Mouse (Mus musculus) cerebellum, postnatal 25 days (tissue): ENCODE measurements at regions not wholly inside any gene's neighbourhood (a gene's known extent, or its start where the extent isn't known, plus 50 kb on each side); places are given as distances from the start of the nearest gene placed in this dataset.

Source experiments
- DNase-seq, 2 experiments: peaks; one replicate each; pipeline ENCODE4 v3.0.0; 2021; ENCODE audit warnings: mixed read lengths in 2 of 2

DNA sequence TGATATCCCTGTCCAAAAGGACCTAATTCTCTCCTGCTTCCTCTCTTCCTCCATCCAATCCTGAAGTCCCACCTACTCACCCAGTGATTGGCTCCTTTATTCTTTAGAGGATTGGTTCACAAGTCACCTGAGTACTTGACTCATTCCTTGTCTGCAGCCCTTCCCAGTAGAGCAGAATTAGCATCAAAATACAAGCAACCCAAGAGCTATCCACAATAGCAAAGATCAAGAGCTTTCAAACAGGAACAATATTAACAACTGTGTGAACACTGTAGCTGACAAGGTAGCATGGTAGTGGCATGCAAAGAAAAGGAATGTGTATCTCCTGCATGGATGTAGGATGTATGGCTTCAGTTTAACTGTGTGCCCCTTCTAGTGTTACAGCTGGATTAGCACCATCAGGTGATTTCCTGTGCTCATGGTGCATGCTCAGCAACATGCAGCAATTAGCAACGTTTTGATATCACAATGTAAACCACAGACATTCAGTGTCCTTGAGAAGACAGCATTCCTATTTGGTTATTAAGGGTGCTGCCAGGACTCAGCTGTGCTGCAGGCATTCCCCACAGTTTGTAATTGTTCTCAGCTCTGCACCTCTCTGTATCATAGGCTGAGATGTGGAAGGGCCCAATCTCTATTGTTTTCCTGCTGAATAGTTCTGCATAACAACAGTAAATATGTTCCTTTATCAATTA is 437.2 kb downstream of the Ptprc start:
- no peak for DNase-seq

DNA sequence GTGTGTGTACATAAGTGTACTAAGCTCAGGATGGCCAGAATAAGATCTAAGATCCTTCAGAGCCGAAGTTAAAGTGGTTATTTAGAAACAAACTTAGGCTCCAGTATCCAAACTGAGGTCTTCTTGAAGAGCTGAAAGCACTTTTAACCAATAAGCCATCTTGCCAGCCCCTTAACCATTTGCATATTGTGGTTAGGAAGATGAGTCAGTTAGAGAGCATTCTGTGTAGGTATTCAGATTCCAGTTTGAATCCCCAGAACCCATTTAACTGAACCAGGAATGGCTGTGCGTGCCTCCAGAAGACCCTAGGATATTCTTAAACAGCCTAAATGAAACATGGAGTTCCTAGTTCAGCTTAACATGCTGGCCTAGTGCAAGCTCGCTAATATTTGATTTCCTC is 471.6 kb downstream of the Ptprc start:
- DNase-seq = no peak

DNA sequence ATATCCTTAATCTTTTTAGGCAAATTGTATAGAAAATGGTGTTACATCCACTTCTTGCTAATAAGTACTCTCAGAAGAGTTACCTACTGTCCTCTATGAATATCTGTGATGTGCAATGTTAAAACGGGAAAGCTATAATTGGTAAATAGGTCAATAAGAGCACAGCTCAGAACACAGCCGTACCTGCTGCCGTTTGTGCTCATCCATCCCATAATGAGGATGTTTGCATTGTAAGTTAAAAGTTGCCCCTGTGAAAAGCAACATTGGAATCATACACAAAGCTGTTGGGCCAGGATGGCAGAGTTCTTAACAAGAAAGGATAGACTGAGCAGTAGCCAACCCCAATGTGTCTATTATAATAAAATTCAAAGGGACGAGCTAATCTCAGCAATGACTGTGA is 476.6 kb downstream of the Ptprc start:
- DNase-seq = peak in 1 of 2 experiments; percentile 25

DNA sequence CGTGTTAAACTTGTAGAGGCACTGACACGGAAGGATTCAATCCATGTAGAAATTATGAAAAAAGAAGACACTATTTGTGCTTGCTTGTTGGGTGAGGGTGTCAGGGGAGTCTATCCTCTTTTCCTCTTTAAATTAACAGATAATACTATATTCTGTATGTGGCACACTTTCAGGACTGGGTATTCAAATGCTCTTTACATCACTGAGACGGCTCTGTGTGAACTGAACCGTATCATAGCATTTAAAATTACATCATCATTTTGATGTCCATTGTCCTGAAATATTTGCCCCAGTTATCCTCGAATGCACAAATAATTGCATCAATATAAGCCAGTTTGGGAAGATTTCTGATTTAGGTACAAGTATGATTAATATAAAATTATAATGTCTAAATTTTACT is 478.2 kb downstream of the Ptprc start:
- no peak for DNase-seq

DNA sequence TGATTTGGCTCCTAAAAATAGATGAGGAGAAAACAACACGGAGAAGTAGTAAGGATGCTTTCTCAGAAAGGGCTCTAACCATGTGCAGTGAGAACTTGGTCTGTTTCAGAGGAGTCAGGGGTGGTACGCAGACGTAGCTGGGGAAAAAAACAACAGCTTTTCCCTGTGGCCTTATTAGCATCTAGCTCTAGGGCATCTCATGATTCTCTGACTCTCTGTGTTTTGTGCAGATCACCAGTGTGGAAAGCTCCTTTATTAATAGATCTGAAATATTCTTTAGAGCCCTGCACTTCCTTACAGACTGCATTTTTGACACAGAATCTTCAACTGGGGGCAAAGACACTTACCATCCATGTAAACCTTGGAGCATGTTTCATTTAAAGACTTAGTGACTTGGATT is 478.7 kb downstream of the Ptprc start:
- no peak for DNase-seq

DNA sequence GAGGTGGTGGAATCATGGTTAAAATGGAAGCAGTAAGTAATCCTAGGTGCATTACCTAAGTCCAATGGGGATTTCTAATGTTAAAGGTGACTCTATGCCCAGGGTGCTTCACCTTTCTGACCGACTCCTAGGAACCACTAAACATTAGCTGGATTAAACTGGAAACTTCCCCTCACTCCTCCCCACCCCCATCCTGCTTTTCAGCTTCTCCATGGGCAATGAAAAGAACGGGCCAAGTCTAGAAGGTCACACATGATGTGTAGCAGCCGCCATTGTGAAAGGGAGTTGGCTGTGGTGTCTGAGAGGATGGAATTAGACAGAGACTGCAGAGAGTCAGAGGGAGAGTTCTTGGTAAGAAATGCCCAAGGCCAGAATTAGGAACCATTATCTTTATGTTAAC is 479.8 kb downstream of the Ptprc start:
- no peak for DNase-seq

DNA sequence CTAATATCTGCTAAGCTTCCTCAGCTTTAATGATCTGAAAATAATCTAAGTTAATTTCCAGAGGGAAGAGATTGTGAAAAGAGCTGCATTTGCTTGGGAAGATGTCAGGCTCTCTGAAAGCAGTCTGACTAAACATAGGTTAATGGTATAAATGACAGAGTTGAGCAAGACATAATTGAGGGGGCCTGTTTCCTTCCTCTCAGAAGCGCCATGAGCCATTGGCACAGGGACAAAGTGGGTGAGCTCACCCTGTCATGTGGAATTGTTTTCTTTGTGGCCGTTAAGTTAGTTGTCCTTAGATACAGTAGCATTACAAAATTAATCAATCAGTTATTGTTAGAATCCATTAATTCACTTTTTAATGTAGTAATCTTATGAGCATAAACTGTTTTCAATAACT is 483.0 kb downstream of the Ptprc start:
- DNase-seq = no peak

DNA sequence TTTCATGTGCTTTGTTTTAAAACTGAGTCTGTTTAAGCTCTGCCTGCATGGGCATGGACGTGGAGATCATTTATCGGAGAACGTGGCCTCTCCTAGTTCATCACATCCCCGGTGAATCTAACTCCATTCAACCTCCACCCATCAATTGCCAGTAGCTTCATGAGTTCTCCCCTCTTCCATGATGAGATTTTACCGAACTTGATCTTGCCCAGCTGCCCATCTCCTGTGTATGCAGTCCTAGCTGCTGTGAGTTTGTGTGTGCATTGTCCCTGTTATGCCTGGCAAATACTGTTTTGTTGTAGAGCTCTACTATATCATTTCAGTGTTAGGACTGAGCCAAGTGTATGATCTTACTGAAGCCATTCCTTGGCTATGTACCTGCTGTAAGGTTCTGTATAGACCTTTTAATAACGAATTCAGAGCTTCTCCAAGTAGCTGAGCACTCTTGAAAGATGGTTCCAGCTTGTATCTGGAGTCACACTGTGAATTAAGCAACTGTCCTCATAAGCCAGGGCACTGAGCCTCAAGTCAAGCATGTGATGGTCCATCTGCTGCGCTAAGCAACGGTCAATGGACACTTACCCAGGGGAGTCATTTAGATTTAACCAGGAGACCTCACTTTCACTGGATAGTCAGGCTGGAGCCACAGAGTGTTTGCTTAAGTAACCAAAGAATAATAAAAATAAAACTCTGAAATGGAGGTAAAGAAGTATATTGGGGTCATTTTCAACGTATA is 484.5 kb downstream of the Ptprc start:
- DNase-seq = peak; percentile 79 to 83

DNA sequence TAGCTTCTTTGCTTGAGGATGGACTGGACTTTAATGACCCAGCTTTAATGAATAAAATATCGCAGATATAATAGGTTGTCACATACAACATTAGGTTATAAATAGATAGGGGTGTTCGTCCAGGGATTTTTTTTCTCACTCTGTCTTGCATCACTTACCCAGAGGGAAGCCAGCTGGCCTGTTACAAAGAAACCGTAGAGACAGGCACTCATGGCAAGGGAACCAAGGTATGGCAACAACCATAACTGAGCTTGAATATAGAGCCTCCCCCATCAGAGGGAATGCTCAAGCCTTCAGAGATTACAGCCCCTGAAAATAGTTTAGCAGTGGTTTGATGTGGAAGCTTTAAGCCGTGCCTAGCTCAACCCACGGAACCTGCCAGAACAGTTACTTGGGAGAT is 504.9 kb downstream of the Ptprc start:
- DNase-seq = peak in 1 of 2 experiments; percentile 40

DNA sequence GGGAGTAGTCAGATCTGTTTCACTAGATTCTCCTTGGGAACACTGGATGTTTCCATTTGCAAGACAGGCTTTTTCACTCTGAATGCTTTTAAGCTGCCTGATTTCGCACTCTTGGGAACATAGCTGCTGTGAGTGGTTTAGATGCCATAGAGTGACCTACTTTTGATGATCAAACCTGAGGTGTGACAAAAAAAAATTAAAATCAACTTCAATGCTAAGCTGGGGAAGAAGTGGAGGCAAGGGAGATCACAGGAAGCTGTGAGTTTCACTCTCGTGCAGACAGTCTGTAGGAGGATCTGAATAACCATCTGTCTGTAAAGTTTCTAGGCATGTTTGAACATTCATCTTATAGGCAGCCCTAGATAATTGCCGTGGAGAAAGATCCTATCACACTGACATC is 505.7 kb downstream of the Ptprc start:
- DNase-seq = no peak

DNA sequence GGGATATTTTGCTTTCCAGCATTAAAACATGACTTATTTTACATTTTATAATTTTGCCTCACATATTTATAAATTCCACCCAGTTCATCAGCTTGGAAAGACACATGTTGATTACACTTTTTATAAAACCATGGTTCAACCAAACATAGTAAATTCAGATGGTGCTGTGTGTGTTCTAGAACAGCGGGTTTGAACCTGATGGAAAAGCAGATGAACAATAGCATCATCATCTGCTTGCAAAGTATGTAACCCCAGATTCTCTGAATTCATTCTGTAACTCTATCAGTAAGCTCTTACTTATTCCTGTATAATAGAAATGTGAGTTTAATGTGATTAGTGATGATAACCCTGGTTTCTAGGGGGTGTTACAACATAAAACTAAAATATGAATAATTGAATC is 517.4 kb downstream of the Ptprc start:
- no peak for DNase-seq

DNA sequence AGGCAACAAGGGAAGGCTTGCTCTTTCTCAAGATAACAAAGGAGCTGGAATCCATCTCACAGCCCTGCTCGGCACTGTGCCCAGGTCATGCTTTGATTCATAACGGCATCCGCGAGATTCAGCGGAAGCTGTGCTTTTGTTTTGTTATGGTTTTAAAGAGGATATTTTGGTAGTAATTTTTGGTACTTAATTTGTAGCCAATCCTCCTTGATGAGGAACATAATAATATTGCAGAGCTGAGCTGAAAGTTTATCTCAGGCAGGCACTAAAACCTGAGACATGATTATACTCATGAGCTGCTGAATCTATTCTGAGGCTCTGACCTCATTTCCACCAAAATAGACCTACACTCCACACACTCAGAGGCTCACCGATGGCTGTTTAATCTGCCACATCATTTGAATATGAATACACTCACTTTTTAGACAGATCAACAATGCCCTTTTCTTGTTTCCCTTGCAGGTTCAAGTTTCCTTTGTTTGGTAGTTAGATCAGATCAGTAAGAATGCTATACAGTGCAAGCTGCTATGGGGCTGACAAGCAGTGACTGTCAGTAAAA is 518.5 kb downstream of the Ptprc start:
- DNase-seq = peak; percentile 86 to 94

DNA sequence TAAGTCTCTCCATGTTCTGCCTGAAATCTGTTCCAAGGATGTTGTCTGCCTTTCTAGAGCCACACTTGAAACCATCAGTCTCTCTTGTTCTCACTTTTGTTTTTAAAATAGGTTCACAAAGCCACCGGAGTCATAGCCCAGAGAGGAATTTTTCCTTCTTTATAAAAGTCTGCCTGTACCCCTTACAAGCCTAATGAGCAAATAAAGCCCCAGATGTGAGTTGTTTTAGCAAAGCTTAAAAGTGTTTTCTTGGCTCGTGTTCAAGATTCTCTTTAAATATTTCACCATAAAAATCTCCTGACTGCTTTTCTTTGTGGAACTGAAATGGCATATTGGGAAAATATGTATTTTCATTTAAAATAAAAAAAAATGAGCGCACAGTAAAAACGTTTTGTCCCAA is 521.3 kb downstream of the Ptprc start:
- no peak for DNase-seq

DNA sequence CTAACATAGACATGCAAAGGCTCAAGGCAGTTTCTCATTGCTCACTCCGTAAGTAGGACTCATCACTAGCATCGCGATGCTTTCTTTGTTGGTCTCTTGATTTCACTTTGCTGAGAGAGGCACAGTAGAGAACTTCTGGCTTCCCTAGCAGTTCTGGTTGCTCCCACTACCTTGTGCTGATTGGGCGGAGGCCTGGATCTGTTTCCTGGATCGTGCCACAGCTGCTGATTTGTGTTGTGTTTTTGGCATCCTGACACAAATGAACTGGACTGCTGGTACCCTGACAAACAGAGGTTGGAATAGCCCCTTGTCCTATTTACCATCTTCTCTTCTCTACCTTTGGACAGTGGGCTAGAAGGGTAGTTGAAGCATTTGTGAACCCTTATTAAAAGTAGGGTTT is 522.0 kb downstream of the Ptprc start:
- no peak for DNase-seq

DNA sequence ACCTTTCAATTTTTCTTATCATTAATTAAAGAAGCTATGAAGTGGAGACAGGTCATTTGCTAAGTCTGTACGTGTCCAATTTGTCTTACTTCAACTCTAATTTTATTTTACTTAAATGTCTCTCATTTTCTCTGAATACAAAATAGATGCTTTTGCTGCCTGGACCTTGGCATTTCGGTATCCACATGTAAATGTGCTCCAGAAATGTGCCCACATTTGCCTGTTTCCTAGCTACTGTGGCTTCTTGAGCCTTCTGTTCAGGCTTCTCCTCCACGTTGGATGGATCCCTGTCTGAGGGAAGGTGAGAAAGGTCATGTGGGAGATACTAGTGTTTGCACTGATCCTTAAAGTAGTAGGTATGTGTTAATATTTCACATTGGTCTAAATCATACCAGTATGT is 524.9 kb downstream of the Ptprc start:
- no peak for DNase-seq

DNA sequence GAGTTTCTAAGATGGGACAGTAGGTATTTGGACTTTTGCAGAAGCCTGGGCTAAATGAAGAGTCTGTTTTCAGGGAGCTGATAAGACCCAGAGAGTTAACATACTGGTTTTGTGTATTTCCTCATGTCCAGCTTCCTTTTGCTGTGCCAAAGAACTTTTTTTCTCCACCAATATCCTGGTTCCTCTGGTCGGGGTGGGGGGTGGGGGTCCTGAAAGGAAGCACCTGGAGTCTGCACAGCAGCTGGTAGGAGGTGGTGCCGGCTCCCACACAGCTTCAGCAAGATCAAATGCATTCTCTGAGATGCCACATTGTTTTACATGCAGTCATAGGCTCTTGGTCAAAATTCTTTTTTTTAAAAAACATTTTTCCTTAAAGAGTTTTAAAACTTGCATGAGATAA is 525.4 kb downstream of the Ptprc start:
- DNase-seq = no peak

DNA sequence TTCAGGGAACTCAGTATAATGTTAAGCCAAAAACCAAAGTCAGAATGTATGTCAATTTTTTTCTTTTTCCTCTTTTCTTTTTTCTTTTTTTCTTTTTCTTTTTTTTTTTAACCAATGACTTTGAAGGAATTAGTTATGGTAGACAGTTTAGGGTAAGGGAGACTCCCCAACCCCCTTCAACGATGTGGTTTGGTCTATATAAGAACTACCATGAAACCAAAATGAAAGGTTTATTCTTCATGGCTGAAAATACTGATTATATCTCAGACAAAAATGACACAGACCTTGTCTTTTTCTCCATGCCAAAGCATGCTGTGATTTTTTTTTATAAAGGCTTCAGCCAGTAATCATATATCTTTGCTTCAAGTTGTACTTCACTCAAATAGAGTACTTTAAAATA is 526.7 kb downstream of the Ptprc start:
- DNase-seq = no peak

DNA sequence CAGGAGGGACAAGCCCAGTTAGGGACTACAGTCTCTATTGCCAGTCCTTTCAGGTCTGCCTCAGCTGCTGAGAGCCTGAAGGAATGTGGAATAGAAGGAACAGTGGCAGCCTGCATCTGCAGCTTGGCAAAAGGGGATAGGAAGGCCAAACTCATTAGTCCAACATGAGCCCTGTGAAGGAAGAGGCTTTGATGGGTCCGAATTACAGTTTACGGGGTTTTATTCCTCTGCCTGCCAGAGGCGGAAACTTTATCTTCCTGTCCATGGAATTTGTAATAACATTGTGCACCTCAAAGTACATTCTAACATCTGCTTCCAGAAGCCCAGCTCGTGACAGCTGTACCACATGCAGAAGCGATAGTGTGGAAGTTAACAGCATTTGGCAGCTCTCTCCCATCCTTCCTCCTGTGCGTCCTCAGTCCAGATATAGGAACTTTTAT is 530.9 kb downstream of the Ptprc start:
- no peak for DNase-seq

DNA sequence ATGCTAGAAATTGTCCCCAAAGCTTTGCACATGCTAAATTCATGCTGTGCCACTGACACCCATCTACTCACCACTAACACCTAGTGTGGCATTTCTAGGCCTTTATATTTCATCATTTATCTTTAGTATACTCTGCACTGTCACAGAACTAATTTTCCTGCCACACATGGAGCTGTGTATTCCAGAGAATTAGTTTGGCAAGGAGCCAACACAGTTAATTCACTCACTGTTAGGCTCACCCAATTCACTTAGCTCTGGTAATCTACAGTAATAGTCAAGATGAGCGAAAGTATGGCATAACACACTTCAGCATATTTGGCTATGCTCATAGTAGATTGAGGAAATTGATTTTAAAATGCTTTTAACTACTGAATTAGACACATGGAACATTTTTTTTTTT is 532.0 kb downstream of the Ptprc start:
- no peak for DNase-seq

DNA sequence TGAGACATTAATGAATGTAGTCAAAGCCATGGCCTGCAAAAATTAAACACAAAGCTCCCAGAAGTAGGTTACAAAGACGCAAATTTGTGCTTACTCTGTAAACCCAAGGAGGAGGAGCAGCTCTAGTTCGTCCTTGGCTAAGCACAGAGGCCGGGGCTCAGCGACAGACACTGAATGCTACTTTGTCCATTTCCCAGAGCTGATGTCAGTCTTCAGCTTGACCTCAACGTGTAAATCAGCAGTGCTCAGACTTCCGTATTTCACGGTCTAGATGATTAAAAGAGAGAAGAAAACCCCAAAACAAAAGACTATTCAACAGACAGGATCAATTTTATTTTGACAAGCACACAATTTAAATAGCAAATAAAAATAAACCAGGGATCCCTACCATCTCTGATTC is 534.7 kb downstream of the Ptprc start:
- no peak for DNase-seq

DNA sequence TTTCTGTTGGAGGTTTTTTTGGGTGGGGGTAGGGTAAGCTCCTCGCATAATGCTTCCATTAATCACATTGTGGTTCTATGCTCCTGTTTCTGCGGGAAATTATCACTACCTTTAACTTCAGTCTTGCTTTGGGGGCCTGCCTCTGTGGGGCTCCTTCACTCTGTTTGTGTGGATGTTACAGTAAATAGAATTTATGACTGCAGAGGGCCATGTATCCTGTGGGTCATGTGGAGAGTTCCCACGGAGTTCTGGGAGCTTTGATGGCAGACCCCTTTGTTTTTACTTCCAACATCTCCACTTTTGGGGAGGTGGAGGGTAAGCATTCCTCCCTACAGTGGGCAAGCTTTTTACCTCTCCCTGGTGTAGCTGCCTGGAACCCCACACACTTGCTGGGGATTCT is 538.6 kb downstream of the Ptprc start:
- DNase-seq = no peak

DNA sequence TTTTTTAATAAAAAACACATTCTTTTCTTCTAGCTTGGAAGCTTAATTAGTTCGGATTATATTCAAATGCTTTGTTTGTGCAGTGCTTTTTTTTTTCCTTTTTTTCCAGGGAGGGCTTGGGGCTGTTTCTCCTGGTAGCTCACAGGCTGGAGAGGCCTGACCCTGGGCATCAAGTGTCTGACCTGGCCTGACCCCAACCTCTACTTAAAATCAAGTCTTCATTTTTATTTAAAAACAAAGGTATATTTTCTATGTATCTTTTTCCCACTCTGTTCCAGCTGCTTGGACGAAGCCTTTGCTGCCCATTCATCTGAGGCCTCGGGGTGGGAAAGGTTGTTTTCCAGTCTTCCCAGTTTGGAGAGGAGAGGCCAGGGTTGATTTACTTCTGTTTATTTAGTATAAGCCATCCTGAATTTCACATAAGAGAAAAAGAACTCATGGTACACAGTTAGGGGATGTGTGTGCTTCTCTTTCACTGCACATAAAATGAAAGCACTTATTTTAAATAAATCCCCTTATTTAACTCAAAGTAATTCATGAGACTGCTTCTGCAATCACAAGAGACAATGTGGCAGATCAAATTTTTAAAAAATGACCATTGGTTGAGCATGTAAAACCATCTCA is 539.1 kb downstream of the Ptprc start:
- DNase-seq = no peak

DNA sequence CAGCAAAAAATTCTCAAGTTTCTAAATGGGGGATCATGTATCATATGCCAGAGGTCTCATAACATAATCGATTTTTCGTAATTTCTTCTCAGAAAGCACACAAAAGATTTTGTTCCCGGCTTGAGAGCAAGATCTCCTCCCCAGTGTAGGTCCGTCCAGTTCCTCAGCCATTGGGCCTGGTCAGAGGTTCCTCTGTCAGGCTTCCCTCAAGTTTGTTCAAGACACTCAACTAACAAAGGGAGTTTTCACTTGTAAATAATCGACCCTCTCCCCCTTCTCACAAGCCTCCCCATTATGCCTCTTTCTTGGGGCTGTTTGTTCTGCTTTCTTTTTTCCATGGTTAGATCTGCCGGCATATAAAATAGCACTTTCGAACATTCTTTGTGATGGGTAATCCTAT is 539.7 kb downstream of the Ptprc start:
- no peak for DNase-seq

DNA sequence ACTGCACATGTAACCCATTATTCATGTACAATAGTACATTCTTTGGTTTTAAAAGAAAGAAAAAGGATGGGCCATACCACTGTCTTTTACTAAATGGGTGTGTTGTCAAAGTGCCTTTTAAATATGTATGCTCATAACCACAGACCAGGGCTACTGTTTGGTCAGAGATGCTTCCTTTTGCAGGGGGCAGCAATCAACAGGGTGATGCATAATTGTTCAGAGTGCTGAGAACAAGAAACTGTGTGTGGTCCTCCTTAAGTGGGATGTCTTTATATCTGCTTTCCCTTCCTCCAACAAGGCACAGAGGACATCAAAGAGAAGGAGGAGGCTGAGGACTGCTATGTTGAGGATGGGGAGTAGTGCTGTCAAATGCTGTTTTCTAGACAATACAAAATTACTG is 544.0 kb downstream of the Ptprc start:
- no peak for DNase-seq
